Mouse (Mus musculus) adipocyte (in vitro differentiated cells): ENCODE data around the gene Mageh1.
"Not testable (repeated sequence)": the region's sequence is repeated elsewhere in the genome, so short reads cannot be mapped to it uniquely, and the experiment has no call there.

Experiments
- DNase-seq: peaks from one replicate; pipeline ENCODE4 v3.0.0-alpha.2; 2016; ENCODE audit warnings: low spot score

The Mageh1 gene

GRCm38 (mm10) chrX:153037087-153037971 is at the start of gene Mageh1:
Gene Mageh1, minus strand, starts transcription at chrX:153037575.
- no peak for DNase-seq

- DNase-seq, result not testable (repeated sequence)
These were observed 783 bp upstream of the Mageh1 start for GRCm38 (mm10) chrX:153037972-153038744.

GRCm38 (mm10) chrX:153031547-153031946 is 5.8 kb downstream of the Mageh1 start:
- DNase-seq, result not testable (repeated sequence)

- not testable (repeated sequence) for DNase-seq
These were observed 11.7 kb downstream of the Mageh1 start for GRCm38 (mm10) chrX:153025709-153026108.

GRCm38 (mm10) chrX:153025255-153025654 is 12.1 kb downstream of the Mageh1 start:
- not testable (repeated sequence) for DNase-seq

GRCm38 (mm10) chrX:153007685-153008047 is 29.7 kb downstream of the Mageh1 start:
- DNase-seq, result no peak

- no peak for DNase-seq
These were observed 30.2 kb downstream of the Mageh1 start for GRCm38 (mm10) chrX:153007021-153007684.

- no peak for DNase-seq
These were observed 31.0 kb downstream of the Mageh1 start, which contains the start of gene Usp51 for GRCm38 (mm10) chrX:153006387-153006841. Gene Usp51, plus strand, starts transcription at chrX:153006469.

- DNase-seq, result not testable (repeated sequence)
These were observed 41.3 kb downstream of the Mageh1 start for GRCm38 (mm10) chrX:152996105-152996504.

GRCm38 (mm10) chrX:152989852-152990251 is 47.5 kb downstream of the Mageh1 start:
- DNase-seq, result not testable (repeated sequence)
